Mouse (Mus musculus): ENCODE results near the gene Rgs16.

- no peak for TF ChIP-seq CTCF (IDR thresholded peaks at IDR 0.05; ENCODE audit: low read depth, low read length)
- no peak for TF ChIP-seq TAL1 (conservative IDR thresholded peaks at IDR 0.05; ENCODE audit: low read depth, low read length)
- TF ChIP-seq GATA1 (IDR thresholded peaks at IDR 0.05; ENCODE audit: borderline replicate concordance, low read length), result no peak
- no peak for TF ChIP-seq POLR2AphosphoS5 (IDR thresholded peaks at IDR 0.05; ENCODE audit: insufficient replicate concordance, low read depth, low read length)
- no peak for TF ChIP-seq GATA2 (IDR thresholded peaks at IDR 0.05; ENCODE audit: borderline replicate concordance, low read depth, low read length)
These were observed 19.2 kb upstream of the Rgs16 start for GRCm38 (mm10) chr1:153720935-153721334.

Data from G1E (cell line).